Mouse (Mus musculus): ENCODE results near the gene Nsf. TPM values are rescaled to one million over a fixed set of nuclear protein-coding genes. Genes with fewer than 3 reads are reported as not detected.

Nsf gene
- polyA plus RNA-seq, 1 experiment from 2014 or later: 128 TPM

DNA sequence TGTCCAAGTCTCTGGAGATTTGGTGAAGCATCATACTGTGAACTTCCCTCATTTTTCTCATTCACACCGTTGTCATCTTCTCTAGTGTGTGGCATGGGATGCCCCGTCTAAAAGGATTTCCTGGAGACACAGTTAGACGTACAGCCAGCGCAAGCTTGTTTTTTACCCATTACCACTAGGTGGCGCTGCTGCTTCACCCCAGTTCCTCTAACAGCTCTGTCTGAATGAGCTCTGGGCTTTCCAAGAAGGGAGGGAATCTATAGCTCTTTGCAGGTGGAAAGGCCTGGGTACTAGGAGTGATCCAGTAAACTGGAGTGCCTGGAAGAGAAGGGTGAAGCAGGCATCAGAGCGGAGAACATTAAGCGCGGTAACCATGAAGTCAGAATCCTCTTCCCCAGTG is 33.6 kb upstream of the Nsf start:
- peak; percentile 81 for ATAC-seq
- H3K9me3 ChIP-seq (ENCODE audit: control insufficient read depth, low read length): no peaks in the 10 kb centered on the region
- no peaks in the 10 kb centered on the region for H3K4me1 ChIP-seq (replicated peaks; ENCODE audit: control insufficient read depth, insufficient read depth, low read length)
- 27% methylated on average over 8 of the region's 8 CpGs for whole genome bisulfite sequencing
- H3K9ac ChIP-seq (replicated peaks; ENCODE audit: low read depth, low read length): no peak overlapping the region
- H3K27ac ChIP-seq (ENCODE audit: low read length): no peak overlapping the region
- peaks cover 5% of the 10 kb centered on the region for H3K36me3 ChIP-seq (ENCODE audit: control insufficient read depth, insufficient read depth)
- no peaks in the 10 kb centered on the region for H3K27me3 ChIP-seq (replicated peaks; ENCODE audit: control insufficient read depth, insufficient read depth, low read length)
- no peak overlapping the region for H3K4me3 ChIP-seq (replicated peaks; ENCODE audit: low read length)
- H3K4me2 ChIP-seq (ENCODE audit: low read length): no peak overlapping the region

DNA sequence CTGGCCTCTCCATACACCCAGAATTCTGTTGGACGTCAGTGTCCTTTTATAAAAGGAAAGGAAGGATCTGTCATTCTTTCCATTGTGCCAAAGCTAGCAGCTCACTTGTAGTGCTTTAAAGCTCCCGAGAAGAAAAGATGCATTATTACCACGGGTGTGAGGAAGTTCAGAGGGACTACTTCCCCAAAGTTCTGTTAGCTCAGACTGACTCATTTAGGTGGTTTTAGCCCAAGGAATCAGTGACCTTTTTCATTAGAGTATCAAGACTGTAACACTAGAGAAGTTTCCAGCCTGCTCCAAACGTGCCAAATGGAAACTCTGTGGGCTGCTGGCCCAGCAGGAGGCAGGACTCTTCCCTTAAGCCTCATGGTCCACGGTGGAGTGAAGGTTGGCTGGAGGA is 30.2 kb upstream of the Nsf start:
- Histone ChIP-seq H3K9me3 (ENCODE audit: control insufficient read depth, low read length) (no peaks in the 10 kb centered on the region), H3K4me2 (ENCODE audit: low read length) (no peak overlapping the region), H3K9ac (replicated peaks; ENCODE audit: low read depth, low read length) (no peak overlapping the region), H3K27me3 (replicated peaks; ENCODE audit: control insufficient read depth, insufficient read depth, low read length) (no peaks in the 10 kb centered on the region), H3K4me3 (replicated peaks; ENCODE audit: low read length) (no peak overlapping the region), H3K27ac (ENCODE audit: low read length) (no peak overlapping the region), H3K4me1 (replicated peaks; ENCODE audit: control insufficient read depth, insufficient read depth, low read length) (no peaks in the 10 kb centered on the region), H3K36me3 (ENCODE audit: control insufficient read depth, insufficient read depth) (peaks cover 16% of the 10 kb centered on the region)
- no peak for ATAC-seq
- WGBS: 50% methylated on average over 5 of the region's 5 CpGs

GRCm38 (mm10) chr11:103981826-103982225 is 28.0 kb upstream of the Nsf start:
- H3K4me3 ChIP-seq (replicated peaks; ENCODE audit: low read length): no peak overlapping the region
- H3K36me3 ChIP-seq (ENCODE audit: control insufficient read depth, insufficient read depth): peaks cover 20% of the 10 kb centered on the region
- no peak overlapping the region for H3K9ac ChIP-seq (replicated peaks; ENCODE audit: low read depth, low read length)
- H3K9me3 ChIP-seq (ENCODE audit: control insufficient read depth, low read length): no peaks in the 10 kb centered on the region
- no peaks in the 10 kb centered on the region for H3K4me1 ChIP-seq (replicated peaks; ENCODE audit: control insufficient read depth, insufficient read depth, low read length)
- H3K4me2 ChIP-seq (ENCODE audit: low read length): no peak overlapping the region
- no peaks in the 10 kb centered on the region for H3K27me3 ChIP-seq (replicated peaks; ENCODE audit: control insufficient read depth, insufficient read depth, low read length)
- WGBS: 84% methylated on average over 5 of the region's 5 CpGs
- no peak overlapping the region for H3K27ac ChIP-seq (ENCODE audit: low read length)
- no peak for ATAC-seq

DNA sequence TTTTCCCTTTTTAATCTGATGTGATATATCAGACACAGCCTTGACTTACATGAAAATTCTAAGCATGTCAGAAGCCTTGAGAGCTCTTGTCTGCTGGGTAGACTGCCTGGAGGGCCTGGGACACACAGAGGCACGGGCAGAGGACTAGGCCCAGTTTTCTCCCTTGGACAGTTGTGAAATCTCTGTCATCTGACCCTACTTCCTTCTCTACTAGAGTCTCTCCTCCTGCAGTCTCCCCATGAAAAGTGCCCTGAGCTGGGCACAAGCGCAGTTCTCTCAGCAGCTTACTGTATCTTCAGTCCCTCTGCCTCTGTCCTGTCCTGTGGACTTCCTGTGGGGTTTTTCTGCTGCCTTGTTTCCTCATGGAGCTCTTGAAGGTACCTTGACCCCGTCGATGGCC is 25.5 kb upstream of the Nsf start:
- no peaks in the 10 kb centered on the region for H3K27me3 ChIP-seq (replicated peaks; ENCODE audit: control insufficient read depth, insufficient read depth, low read length)
- no peak overlapping the region for H3K9ac ChIP-seq (replicated peaks; ENCODE audit: low read depth, low read length)
- no peak overlapping the region for H3K4me2 ChIP-seq (ENCODE audit: low read length)
- no peak for ATAC-seq
- WGBS: 87% methylated on average over 4 of the region's 4 CpGs
- no peaks in the 10 kb centered on the region for H3K4me1 ChIP-seq (replicated peaks; ENCODE audit: control insufficient read depth, insufficient read depth, low read length)
- H3K36me3 ChIP-seq (ENCODE audit: control insufficient read depth, insufficient read depth): peaks cover 27% of the 10 kb centered on the region
- no peaks in the 10 kb centered on the region for H3K9me3 ChIP-seq (ENCODE audit: control insufficient read depth, low read length)
- no peak overlapping the region for H3K4me3 ChIP-seq (replicated peaks; ENCODE audit: low read length)
- no peak overlapping the region for H3K27ac ChIP-seq (ENCODE audit: low read length)

GRCm38 (mm10) chr11:103970876-103971275 is 17.0 kb upstream of the Nsf start:
- no peak overlapping the region for H3K4me2 ChIP-seq (ENCODE audit: low read length)
- H3K27me3 ChIP-seq (replicated peaks; ENCODE audit: control insufficient read depth, insufficient read depth, low read length): no peaks in the 10 kb centered on the region
- H3K27ac ChIP-seq (ENCODE audit: low read length): no peak overlapping the region
- ATAC-seq: no peak
- whole genome bisulfite sequencing: 83% methylated on average over 3 of the region's 3 CpGs
- H3K9ac ChIP-seq (replicated peaks; ENCODE audit: low read depth, low read length): no peak overlapping the region
- peaks cover 15% of the 10 kb centered on the region for H3K36me3 ChIP-seq (ENCODE audit: control insufficient read depth, insufficient read depth)
- H3K9me3 ChIP-seq (ENCODE audit: control insufficient read depth, low read length): no peaks in the 10 kb centered on the region
- peaks cover 26% of the 10 kb centered on the region for H3K4me1 ChIP-seq (replicated peaks; ENCODE audit: control insufficient read depth, insufficient read depth, low read length)
- H3K4me3 ChIP-seq (replicated peaks; ENCODE audit: low read length): no peak overlapping the region

DNA sequence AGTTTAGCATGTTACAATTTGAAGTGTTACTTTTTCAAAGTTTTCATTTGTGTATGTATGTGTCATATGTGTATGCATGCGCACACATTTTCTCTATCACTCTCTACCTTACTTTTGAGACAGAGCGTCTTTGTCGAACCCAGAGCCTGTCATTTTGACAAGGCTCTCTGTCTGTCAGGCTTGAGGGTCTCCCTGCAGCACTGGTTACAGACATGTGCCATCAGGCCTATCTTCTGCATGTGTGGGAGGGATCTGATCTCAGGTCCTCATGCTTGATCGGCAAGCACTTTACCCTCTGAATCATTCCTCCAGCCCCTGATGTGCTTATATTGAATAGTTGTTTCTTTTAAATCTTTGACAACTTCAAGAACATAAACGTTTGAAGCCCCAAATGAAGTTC is 15.4 kb upstream of the Nsf start:
- Histone ChIP-seq H3K27ac (ENCODE audit: low read length) (no peak overlapping the region), H3K36me3 (ENCODE audit: control insufficient read depth, insufficient read depth) (peaks cover 8% of the 10 kb centered on the region), H3K4me3 (replicated peaks; ENCODE audit: low read length) (no peak overlapping the region), H3K9me3 (ENCODE audit: control insufficient read depth, low read length) (no peaks in the 10 kb centered on the region), H3K27me3 (replicated peaks; ENCODE audit: control insufficient read depth, insufficient read depth, low read length) (no peaks in the 10 kb centered on the region), H3K4me2 (ENCODE audit: low read length) (no peak overlapping the region), H3K9ac (replicated peaks; ENCODE audit: low read depth, low read length) (no peak overlapping the region), H3K4me1 (replicated peaks; ENCODE audit: control insufficient read depth, insufficient read depth, low read length) (peaks cover 26% of the 10 kb centered on the region)
- no peak for ATAC-seq
- WGBS: 97% methylated on average over 5 of the region's 5 CpGs

DNA sequence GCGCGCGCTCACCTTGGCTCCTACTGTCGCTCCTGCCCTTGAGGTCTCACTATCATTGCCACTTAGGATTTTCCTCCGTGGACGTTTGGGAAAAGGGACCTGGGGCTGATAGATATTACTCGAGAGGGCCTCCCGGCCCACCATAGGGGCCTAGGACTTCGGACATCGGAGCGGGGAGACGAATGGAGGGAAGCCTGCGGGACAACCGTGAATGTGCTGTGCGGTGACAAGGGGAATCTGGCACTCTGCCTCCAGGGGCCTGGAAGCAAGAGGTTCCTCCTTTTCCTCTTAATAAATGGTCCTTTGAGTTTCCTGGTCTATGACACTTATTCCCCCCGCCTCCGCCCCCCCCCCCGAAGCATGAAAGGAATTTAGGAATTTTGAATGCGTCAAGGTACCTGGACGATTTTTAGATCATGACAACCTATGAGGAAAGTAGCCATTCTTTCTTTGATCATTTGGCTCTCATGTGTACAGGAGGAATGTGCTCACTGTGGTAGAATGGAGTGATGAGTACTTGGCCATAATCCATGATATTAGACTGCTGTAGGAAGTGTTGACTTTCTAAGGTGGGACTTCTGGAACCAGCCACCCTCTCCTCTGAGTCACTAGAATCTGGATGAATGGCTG is 13.4 kb upstream of the Nsf start:
- no peaks in the 10 kb centered on the region for H3K9me3 ChIP-seq (ENCODE audit: control insufficient read depth, low read length)
- ATAC-seq: no peak

DNA sequence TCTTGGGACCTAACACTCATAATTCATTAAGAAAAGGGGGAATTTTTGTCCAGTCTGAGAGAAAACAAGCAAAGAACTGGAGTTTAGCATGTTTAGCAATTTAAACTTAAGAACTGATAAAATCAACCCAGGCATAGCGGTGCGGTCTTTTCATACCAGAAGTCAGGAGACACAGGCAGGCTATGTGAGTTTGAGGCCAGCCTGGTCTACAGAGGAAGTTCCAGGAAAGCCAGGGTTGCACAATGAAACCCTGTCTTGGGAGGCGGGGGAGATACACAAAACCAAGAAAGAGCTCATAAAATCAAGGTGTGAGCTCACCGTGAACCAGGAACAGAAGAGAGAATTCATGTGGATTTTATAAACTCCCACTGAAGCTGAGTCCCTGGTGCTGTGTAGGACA is 3.0 kb upstream of the Nsf start:
- Histone ChIP-seq H3K36me3 (ENCODE audit: control insufficient read depth, insufficient read depth) (no peaks in the 10 kb centered on the region), H3K4me1 (replicated peaks; ENCODE audit: control insufficient read depth, insufficient read depth, low read length) (peaks cover 16% of the 10 kb centered on the region), H3K4me2 (ENCODE audit: low read length) (no peak overlapping the region), H3K9me3 (ENCODE audit: control insufficient read depth, low read length) (no peaks in the 10 kb centered on the region), H3K27ac (ENCODE audit: low read length) (no peak overlapping the region), H3K9ac (replicated peaks; ENCODE audit: low read depth, low read length) (no peak overlapping the region), H3K27me3 (replicated peaks; ENCODE audit: control insufficient read depth, insufficient read depth, low read length) (no peaks in the 10 kb centered on the region), H3K4me3 (replicated peaks; ENCODE audit: low read length) (no peak overlapping the region)
- WGBS: 89% methylated on average over 4 of the region's 4 CpGs
- ATAC-seq: no peak

More for the DNA sequence above, 13.4 kb upstream of the Nsf start:
- Histone ChIP-seq H3K4me1 (replicated peaks; ENCODE audit: control insufficient read depth, insufficient read depth, low read length) (peaks cover 26% of the 10 kb centered on the region), H3K36me3 (ENCODE audit: control insufficient read depth, insufficient read depth) (peaks cover 5% of the 10 kb centered on the region; the same call in 1 of the 2 replicates), H3K27me3 (replicated peaks; ENCODE audit: control insufficient read depth, insufficient read depth, low read length) (no peaks in the 10 kb centered on the region), H3K4me2 (ENCODE audit: low read length) (peak overlapping the region; percentile 78), H3K27ac (ENCODE audit: low read length) (peak overlapping the region; percentile 94), H3K4me3 (replicated peaks; ENCODE audit: low read length) (peak overlapping the region; percentile 99), H3K9ac (replicated peaks; ENCODE audit: low read depth, low read length) (peak overlapping the region; percentile 90)
- WGBS: under 1% methylated on average over 20 of the region's 20 CpGs

GRCm38 (mm10) chr11:103953032-103953895 is 592 bp downstream of the Nsf start:
- Histone ChIP-seq H3K36me3 (ENCODE audit: control insufficient read depth, insufficient read depth) (no peaks in the 10 kb centered on the region), H3K4me3 (replicated peaks; ENCODE audit: low read length) (peak overlapping the region; percentile 86), H3K9ac (replicated peaks; ENCODE audit: low read depth, low read length) (peak overlapping the region; percentile 87), H3K27ac (ENCODE audit: low read length) (peak overlapping the region; percentile 73), H3K4me2 (ENCODE audit: low read length) (peak overlapping the region; percentile 73), H3K9me3 (ENCODE audit: control insufficient read depth, low read length) (no peaks in the 10 kb centered on the region), H3K4me1 (replicated peaks; ENCODE audit: control insufficient read depth, insufficient read depth, low read length) (peaks cover 15% of the 10 kb centered on the region), H3K27me3 (replicated peaks; ENCODE audit: control insufficient read depth, insufficient read depth, low read length) (no peaks in the 10 kb centered on the region)
- ATAC-seq: peak; percentile 79
- 2% methylated on average over 29 of the region's 32 CpGs for WGBS

All from forebrain, embryonic 16.5 days (tissue).